ENCODE assay signal across 13 mouse cellular contexts in genomic region chr11:80527697-80528096, GRCm38 (mm10). TPM values are rescaled to one million over a fixed set of nuclear protein-coding genes. Genes with fewer than 3 reads are reported as not detected.
A peak's percentile ranks its signal among the peaks of the same experiment; 100 is the strongest.
DNase-seq lines count a peak whose midpoint lies in the region; ATAC-seq and TF ChIP-seq lines count a peak whose summit lies in the region.
"Had no signal": no experiment of that assay in that cellular context is flagged by ENCODE, and none has a peak within 500 bp of the region (broad histone marks: within the 10 kb centered on the region; RNA-seq: fewer than 3 reads in every experiment).

No protein-coding gene starts in this region.

- no peak overlapping the region for H3K4me3 ChIP-seq in left cerebral cortex, adult 2 months
- H3K4me3 ChIP-seq: forebrain, embryonic 10.5 days; stomach, embryonic 15.5 days had no signal

- POLR2A ChIA-PET in Patski (lab: Charles Lee), result interaction anchor here (1.1 kb wide), 1 partner anchor 30 kb away, joined by 12 read pairs; no protein-coding TSS in a partner anchor

- no peak for ATAC-seq in Patski

- TF ChIP-seq CTCF in left cerebral cortex, adult 2 months (IDR thresholded peaks at IDR 0.05), result peak; percentile 32
- peak; percentile 60 for TF ChIP-seq CTCF in Patski (IDR thresholded peaks at IDR 0.05)

- CTCF ChIA-PET in Patski (lab: Charles Lee), result no interaction called here

- intact Hi-C loops in left cerebral cortex, adult 2 months (cut with DNase I), result no loop called here
- intact Hi-C loops in left cerebral cortex, postnatal 4 days (cut with DNase I), result no loop called here

- no peak overlapping the region for H3K27ac ChIP-seq in left cerebral cortex, adult 2 months
- H3K27ac ChIP-seq: forebrain, embryonic 10.5 days; stomach, embryonic 15.5 days had no signal

- H3K27me3 ChIP-seq in Patski, result no peaks in the 10 kb centered on the region
- H3K27me3 ChIP-seq: stomach, embryonic 15.5 days had no signal

- in situ Hi-C loops in Patski (cut with MboI; ENCODE audit: low pct_unique_long_range_greater_than_20kb), result loop anchor here (5.0 kb wide), 1 partner anchor 50 kb away; the partner anchor contains the start of gene Cdk5r1

- DNase-seq in left cerebral cortex, adult 2 months (ENCODE audit: extremely low spot score in 1 of 2, low spot score in 2 of 2), result no peak
- DNase-seq in left cerebral cortex, postnatal 4 days, result no peak
- peak; percentile 35 for DNase-seq in CD4-positive helper T cell, adult 2 months (ENCODE audit: low read depth, low spot score)
- DNase-seq in Patski (ENCODE audit: low read depth, low spot score), result no peak
- DNase-seq in naive thymus-derived CD4-positive, alpha-beta T cell, adult 2 months (ENCODE audit: low read depth), result peak; percentile 47
- DNase-seq in cerebellum, adult 9-11 months, result no peak
- DNase-seq in spleen, adult 12 weeks (ENCODE audit: low spot score), result no peak
- DNase-seq in ovary, adult 18-20 months (ENCODE audit: low spot score), result no peak
- DNase-seq: embryo, embryonic 11 days; heart, postnatal 14 days; kidney, adult 2 months had no signal

RNA-seq across cellular contexts. Expression of gene Cdk5r1, which starts 50.9 kb away (rescaled TPM):
- 100 to 1,000 TPM; 329 to 334 TPM for total RNA-seq in left cerebral cortex, adult 2 months (2021)
- 100 to 1,000 TPM; 380 to 382 TPM for total RNA-seq in left cerebral cortex, postnatal 4 days (2021)
- polyA plus RNA-seq in Patski (2021), result 1.5 TPM

Comparison
In these comparisons a context has a peak if more than half of its experiments do, and no peak if none do; other contexts are left out.
1. DNase-seq: peak in CD4-positive helper T cell, adult 2 months (single experiment) and naive thymus-derived CD4-positive, alpha-beta T cell, adult 2 months (single experiment); none in left cerebral cortex, adult 2 months (0 of 2), left cerebral cortex, postnatal 4 days (single experiment), Patski (single experiment), cerebellum, adult 9-11 months (single experiment), spleen, adult 12 weeks (single experiment) and ovary, adult 18-20 months (single experiment).